In the genomic region with DNA sequence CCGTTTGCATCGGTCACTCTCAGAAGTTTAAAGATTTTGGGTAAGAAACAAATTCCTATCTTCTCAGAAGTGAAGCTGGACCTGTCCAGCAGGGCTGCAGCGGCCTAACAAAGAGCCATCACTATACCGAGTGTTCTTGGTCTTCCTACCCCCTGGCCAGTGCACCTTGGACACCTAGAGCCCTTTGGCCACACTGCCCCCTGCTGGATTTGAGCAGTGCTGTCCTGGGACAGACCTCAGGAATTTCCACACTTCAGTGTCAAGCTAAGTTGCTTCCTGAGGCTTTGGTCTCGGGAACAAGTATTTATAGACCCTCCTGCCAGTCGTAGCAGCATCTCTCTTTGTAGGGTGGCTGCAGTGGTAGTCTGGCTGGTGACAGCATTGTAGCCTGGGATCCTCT, we compare ENCODE assay signal across 8 mouse cellular contexts. TPM values are rescaled to one million over a fixed set of nuclear protein-coding genes. Genes with fewer than 3 reads are reported as not detected.
DNase-seq lines count a peak whose midpoint lies in the region; ATAC-seq lines count a peak whose summit lies in the region.

No protein-coding gene starts in this region.

- intact Hi-C loops in heart, postnatal 25 days (cut with DNase I), result loop anchor here (2.0 to 5.0 kb wide), 2 partner anchors 182 to 241 kb away; no protein-coding TSS in a partner anchor

- peak; percentile 92 for DNase-seq in heart, adult 11 months
- DNase-seq in heart, postnatal 25 days (ENCODE audit: low spot score), result no peak
- DNase-seq in adrenal gland, adult 2 months, result peak; percentile 76
- DNase-seq in embryo, embryonic 11.5 days (ENCODE audit: low read depth, low spot score), result peak; percentile 27
- peak; percentile 82 for DNase-seq in heart, postnatal 4 days
- peak; percentile 81 for DNase-seq in liver
- peak; percentile 55 to 79 for DNase-seq in urinary bladder, postnatal 4 days (ENCODE audit: low spot score in 2 of 2)

- ATAC-seq in neutrophil, adult 5-6 weeks (ENCODE audit: extremely low read depth, insufficient number of reproducible peaks, low FRiP score, poor library complexity, severe bottlenecking), result peak; percentile 56; the same call in 1 of the 2 replicates

RNA-seq across cellular contexts. Expression of a gene that starts 29.5 kb away (rescaled TPM):
- total RNA-seq in heart, postnatal 25 days (2021), result 10 to 100 TPM; 57.2 to 61.3 TPM
- 10 to 100 TPM; 75.2 to 78.4 TPM for total RNA-seq in adrenal gland, adult 2 months (2021)
- 64.2 and 70.8 TPM in 2 replicates for polyA plus RNA-seq in adrenal gland, adult 2 months (2012; rRNA removed)
- total RNA-seq in heart, postnatal 4 days (2021), result 10 to 100 TPM; 39.3 to 39.4 TPM
- total RNA-seq in neutrophil, adult 5-6 weeks (2017), result 86.2 and 103 TPM in 2 replicates

RNA-seq across cellular contexts. Expression of a gene that starts 29.7 kb away (rescaled TPM):
- total RNA-seq in heart, postnatal 25 days (2021), result 10 to 100 TPM; 15.1 to 17.8 TPM
- 10 to 100 TPM; 33.1 to 35.1 TPM for total RNA-seq in adrenal gland, adult 2 months (2021)
- 29.0 and 30.8 TPM in 2 replicates for polyA plus RNA-seq in adrenal gland, adult 2 months (2012; rRNA removed)
- total RNA-seq in heart, postnatal 4 days (2021), result 10 to 100 TPM; 25.1 to 27.5 TPM
- 9.5 and 9.7 TPM in 2 replicates for total RNA-seq in neutrophil, adult 5-6 weeks (2017)

RNA-seq across cellular contexts. Expression of a gene that starts 41.4 kb away (rescaled TPM):
- 10 to 100 TPM; 21.8 to 23.9 TPM for total RNA-seq in heart, postnatal 25 days (2021)
- 10 to 100 TPM; 33.8 to 40.2 TPM for total RNA-seq in adrenal gland, adult 2 months (2021)
- polyA plus RNA-seq in adrenal gland, adult 2 months (2012; rRNA removed), result 51.2 and 67.5 TPM in 2 replicates
- total RNA-seq in heart, postnatal 4 days (2021), result 10 to 100 TPM; 29.4 to 30.5 TPM
- 43.5 and 52.9 TPM in 2 replicates for total RNA-seq in neutrophil, adult 5-6 weeks (2017)
